Mouse (Mus musculus) stomach, postnatal 0 days (tissue): ENCODE results near the gene Zfp512b.

Source experiments
- CTCF ChIP-seq: IDR thresholded peaks from 2 replicates; pipeline ENCODE4 v1.5.1; 2016; ENCODE audit warnings: antibody characterized with exemption, low read depth, mild to moderate bottlenecking, moderate library complexity
- EP300 ChIP-seq: optimal IDR thresholded peaks from 2 replicates; pipeline ENCODE3; 2016; ENCODE audit warnings: antibody characterized with exemption

- TF ChIP-seq CTCF (no peak), EP300 (no peak)
Observed at GRCm38 (mm10) chr2:181628471-181628870, 35.9 kb upstream of the Zfp512b start.
